Mouse (Mus musculus): Measurements from ENCODE around the gene Cit. TPM values are rescaled to one million over a fixed set of nuclear protein-coding genes. Genes with fewer than 3 reads are reported as not detected.

The Cit gene
- total RNA-seq, 1 experiment from 2014 or later = 51.2 TPM

GRCm38 (mm10) chr5:115850250-115851028, 5.4 kb downstream of the Cit start:
- no peak for ATAC-seq (replicated peaks; ENCODE audit: low read depth, poor library complexity, severe bottlenecking)

GRCm38 (mm10) chr5:115851029-115851365, 5.9 kb downstream of the Cit start:
- no peak for ATAC-seq (replicated peaks; ENCODE audit: low read depth, poor library complexity, severe bottlenecking)

- ATAC-seq (replicated peaks; ENCODE audit: low read depth, poor library complexity, severe bottlenecking) = no peak
Measured at GRCm38 (mm10) chr5:115852431-115852830, 7.4 kb downstream of the Cit start.

GRCm38 (mm10) chr5:115853691-115854090, 8.6 kb downstream of the Cit start:
- ATAC-seq (replicated peaks; ENCODE audit: low read depth, poor library complexity, severe bottlenecking) = no peak

- ATAC-seq (replicated peaks; ENCODE audit: low read depth, poor library complexity, severe bottlenecking) = peak; percentile 89
Measured at GRCm38 (mm10) chr5:115854370-115854769, 9.3 kb downstream of the Cit start.

GRCm38 (mm10) chr5:115858652-115859051, 13.6 kb downstream of the Cit start:
- no peak for ATAC-seq (replicated peaks; ENCODE audit: low read depth, poor library complexity, severe bottlenecking)

- ATAC-seq (replicated peaks; ENCODE audit: low read depth, poor library complexity, severe bottlenecking) = no peak
Measured at GRCm38 (mm10) chr5:115859461-115859860, 14.4 kb downstream of the Cit start.

- no peak for ATAC-seq (replicated peaks; ENCODE audit: low read depth, poor library complexity, severe bottlenecking)
Measured at GRCm38 (mm10) chr5:115861991-115862390, 16.9 kb downstream of the Cit start.

- no peak for ATAC-seq (replicated peaks; ENCODE audit: low read depth, poor library complexity, severe bottlenecking)
Measured at GRCm38 (mm10) chr5:115862439-115862838, 17.4 kb downstream of the Cit start.

- no peak for ATAC-seq (replicated peaks; ENCODE audit: low read depth, poor library complexity, severe bottlenecking)
Measured at GRCm38 (mm10) chr5:115866296-115866695, 21.2 kb downstream of the Cit start.

- ATAC-seq (replicated peaks; ENCODE audit: low read depth, poor library complexity, severe bottlenecking) = no peak
Measured at GRCm38 (mm10) chr5:115868540-115868939, 23.5 kb downstream of the Cit start.

GRCm38 (mm10) chr5:115869198-115869597, 24.1 kb downstream of the Cit start:
- ATAC-seq (replicated peaks; ENCODE audit: low read depth, poor library complexity, severe bottlenecking) = no peak

- no peak for ATAC-seq (replicated peaks; ENCODE audit: low read depth, poor library complexity, severe bottlenecking)
Measured at GRCm38 (mm10) chr5:115871153-115871552, 26.1 kb downstream of the Cit start.

- no peak for ATAC-seq (replicated peaks; ENCODE audit: low read depth, poor library complexity, severe bottlenecking)
Measured at GRCm38 (mm10) chr5:115872106-115872505, 27.0 kb downstream of the Cit start.

GRCm38 (mm10) chr5:115872956-115873355, 27.9 kb downstream of the Cit start:
- no peak for ATAC-seq (replicated peaks; ENCODE audit: low read depth, poor library complexity, severe bottlenecking)

- ATAC-seq (replicated peaks; ENCODE audit: low read depth, poor library complexity, severe bottlenecking) = no peak
Measured at GRCm38 (mm10) chr5:115877425-115877824, 32.3 kb downstream of the Cit start.

- no peak for ATAC-seq (replicated peaks; ENCODE audit: low read depth, poor library complexity, severe bottlenecking)
Measured at GRCm38 (mm10) chr5:115882165-115882564, 37.1 kb downstream of the Cit start.

- ATAC-seq (replicated peaks; ENCODE audit: low read depth, poor library complexity, severe bottlenecking) = no peak
Measured at GRCm38 (mm10) chr5:115884429-115884828, 39.4 kb downstream of the Cit start.

- no peak for ATAC-seq (replicated peaks; ENCODE audit: low read depth, poor library complexity, severe bottlenecking)
Measured at GRCm38 (mm10) chr5:115893772-115894171, 48.7 kb downstream of the Cit start.

- ATAC-seq (replicated peaks; ENCODE audit: low read depth, poor library complexity, severe bottlenecking) = no peak
Measured at GRCm38 (mm10) chr5:115897036-115897435, 52.0 kb downstream of the Cit start.

GRCm38 (mm10) chr5:115907037-115908009, 62.2 kb downstream of the Cit start:
- ATAC-seq (replicated peaks; ENCODE audit: low read depth, poor library complexity, severe bottlenecking) = peak; percentile 47; the same call in 1 of the 2 replicates
